7 mouse cellular contexts compared by ENCODE assay signal in genomic region chr15:83002665-83003548, GRCm38 (mm10). TPM values are rescaled to one million over a fixed set of nuclear protein-coding genes. Genes with fewer than 3 reads are reported as not detected.
A peak's percentile ranks its signal among the peaks of the same experiment; 100 is the strongest.
DNase-seq lines count a peak whose midpoint lies in the region.

No protein-coding gene starts in this region.

- peak; percentile 81 for DNase-seq in cerebellum, adult 9-11 months
- peak; percentile 87 to 96 for DNase-seq in frontal cortex, adult 2 months (ENCODE audit: extremely low spot score in 1 of 2, low spot score in 1 of 2)
- DNase-seq in left cerebral cortex, adult 8-10 months (ENCODE audit: low spot score in 2 of 2) = peak; percentile 83 to 92
- DNase-seq in right cerebral cortex, adult 18-20 months = peak; percentile 95
- no peak for DNase-seq in kidney, adult 18-20 months
- DNase-seq in kidney, postnatal 36 days = no peak
- DNase-seq in ovary, postnatal 14 days (ENCODE audit: low spot score) = no peak

RNA-seq across cellular contexts. Expression of gene Tcf20, which starts 15.2 kb away (rescaled TPM):
- polyA plus RNA-seq in frontal cortex, adult 2 months (2012; rRNA removed) = 31.3 and 38.3 TPM in 2 replicates
- total RNA-seq in left cerebral cortex, adult 8-10 months (2022) = 100 to 1,000 TPM; 229 to 258 (median 236) TPM

RNA-seq across cellular contexts. Expression of gene Nfam1, which starts 30.2 kb away (rescaled TPM):
- polyA plus RNA-seq in frontal cortex, adult 2 months (2012; rRNA removed) = 2.0 and 2.2 TPM in 2 replicates
- total RNA-seq in left cerebral cortex, adult 8-10 months (2022) = 1 to 10 TPM; 2.3 to 4.1 (median 3.6) TPM

Comparison
In these comparisons a context has a peak if more than half of its experiments do, and no peak if none do; other contexts are left out.
1. DNase-seq: peak in cerebellum, adult 9-11 months (single experiment), frontal cortex, adult 2 months (2 of 2), left cerebral cortex, adult 8-10 months (2 of 2) and right cerebral cortex, adult 18-20 months (single experiment); none in kidney, adult 18-20 months (single experiment), kidney, postnatal 36 days (0 of 2) and ovary, postnatal 14 days (single experiment).